In genomic region chr12:107757996-107758791, GRCm38 (mm10) we compare ENCODE assay signal across 9 mouse cellular contexts.
A peak's percentile ranks its signal among the peaks of the same experiment; 100 is the strongest.
DNase-seq lines count a peak whose midpoint lies in the region; ATAC-seq lines count a peak whose summit lies in the region.
"Had no signal": no experiment of that assay in that cellular context is flagged by ENCODE, and none has a peak within 500 bp of the region (broad histone marks: within the 10 kb centered on the region; RNA-seq: fewer than 3 reads in every experiment).

No protein-coding gene starts in this region.

- peak; percentile 31 for ATAC-seq in heart, embryonic 15.5 days (replicated peaks; ENCODE audit: insufficient number of reproducible peaks, insufficient read depth, low FRiP score, low read depth)
- peak; percentile 48 for ATAC-seq in intestine, embryonic 14.5 days (replicated peaks; ENCODE audit: low FRiP score, low TSS enrichment, low read depth)
- ATAC-seq in inflammation-experienced regulatory T-cells, adult 6 months: no peak

- H3K27ac ChIP-seq in heart, embryonic 15.5 days: no peak overlapping the region
- 0 out of 2 replicates have a peak overlapping the region, but pooled peaks have one; percentile 6 for H3K27ac ChIP-seq in intestine, embryonic 14.5 days (ENCODE audit: low read depth)
- H3K27ac ChIP-seq: macrophage had no signal

- H3K4me2 ChIP-seq in heart, embryonic 15.5 days: no peak overlapping the region
- no peak overlapping the region for H3K4me2 ChIP-seq in intestine, embryonic 14.5 days (ENCODE audit: low read length)

- peaks cover 11% of the 10 kb centered on the region for H3K4me1 ChIP-seq in heart, embryonic 15.5 days (replicated peaks)
- peaks cover 25% of the 10 kb centered on the region for H3K4me1 ChIP-seq in intestine, embryonic 14.5 days (replicated peaks; ENCODE audit: control insufficient read depth, insufficient read depth, low read length)

- H3K9me3 ChIP-seq in heart, embryonic 15.5 days (replicated peaks): no peaks in the 10 kb centered on the region
- H3K9me3 ChIP-seq in intestine, embryonic 14.5 days (ENCODE audit: control insufficient read depth, low read length): no peaks in the 10 kb centered on the region

- WGBS in heart, embryonic 15.5 days: 20% methylated on average over 16 of the region's 16 CpGs
- WGBS in intestine, embryonic 14.5 days: 21% methylated on average over 15 of the region's 16 CpGs

- no peak for DNase-seq in heart, adult 9 months (ENCODE audit: low spot score in 2 of 2)
- peak; percentile 62 for DNase-seq in embryo, embryonic 11 days
- DNase-seq in intestine, embryonic 14.5 days (ENCODE audit: low spot score): peak; percentile 64
- peak; percentile 13 for DNase-seq in retina, postnatal 7 days (ENCODE audit: low read depth, low spot score)
- no peak for DNase-seq in right cerebral cortex, adult 18-20 months
- DNase-seq in natural killer cell, adult 2 months (ENCODE audit: low spot score in 2 of 2): no peak

- H3K9ac ChIP-seq in heart, embryonic 15.5 days: no peak overlapping the region
- no peak overlapping the region for H3K9ac ChIP-seq in intestine, embryonic 14.5 days (ENCODE audit: low read length)

- no peak overlapping the region for H3K4me3 ChIP-seq in heart, embryonic 15.5 days
- no peak overlapping the region for H3K4me3 ChIP-seq in intestine, embryonic 14.5 days (ENCODE audit: low read depth, low read length)

- no peaks in the 10 kb centered on the region for H3K36me3 ChIP-seq in heart, embryonic 15.5 days
- H3K36me3 ChIP-seq in intestine, embryonic 14.5 days (ENCODE audit: control insufficient read depth, insufficient read depth, low read length): no peaks in the 10 kb centered on the region

- H3K27me3 ChIP-seq in heart, embryonic 15.5 days: peaks cover 4% of the 10 kb centered on the region; the same call in 1 of the 2 replicates
- H3K27me3 ChIP-seq in intestine, embryonic 14.5 days (replicated peaks; ENCODE audit: control insufficient read depth, insufficient read depth, low read length): no peaks in the 10 kb centered on the region

Comparison
In these comparisons a context has a peak if more than half of its experiments do, and no peak if none do; other contexts are left out.
1. DNase-seq: peak in embryo, embryonic 11 days (single experiment), intestine, embryonic 14.5 days (single experiment) and retina, postnatal 7 days (single experiment); none in heart, adult 9 months (0 of 2), right cerebral cortex, adult 18-20 months (single experiment) and natural killer cell, adult 2 months (0 of 2).